Mouse (Mus musculus) liver, adult 2 months (tissue): ENCODE results near the gene Srsf1.

Experiments
- CTCF ChIP-seq: fragments of 200-500 bp; IDR thresholded peaks from 2 replicates; pipeline ENCODE4 v1.5.1; 2011; ENCODE audit warnings: low read depth, low read length, control low read depth
- POLR2A ChIP-seq: fragments of 200-500 bp; IDR thresholded peaks from 2 replicates; pipeline ENCODE4 v1.6.1; 2011; ENCODE audit warnings: low read length, control low read depth; ENCODE audit not compliant: insufficient read depth; ENCODE audit errors: extremely low read depth

GRCm38 (mm10) chr11:88049732-88050131 is 2.6 kb downstream of the Srsf1 start:
- TF ChIP-seq CTCF (no peak), POLR2A (no peak)
